Mouse (Mus musculus) cerebellum, adult 2 months (tissue): ENCODE data around the gene Parp14.

ENCODE experiments used
- CTCF ChIP-seq: fragments of 200-500 bp; IDR thresholded peaks from 2 replicates; pipeline ENCODE4 v1.5.1; 2011; ENCODE audit warnings: low read depth, mild to moderate bottlenecking, control low read depth, low read length, moderate library complexity, borderline replicate concordance; ENCODE audit not compliant: insufficient read depth
- POLR2A ChIP-seq: fragments of 200-500 bp; IDR thresholded peaks from 2 replicates; pipeline ENCODE4 v1.6.1; 2011; ENCODE audit warnings: low read length, control low read depth, borderline replicate concordance; ENCODE audit not compliant: insufficient read depth

- TF ChIP-seq CTCF (no peak), POLR2A (no peak)
Observed at GRCm38 (mm10) chr16:35783207-35783573, 88.2 kb downstream of the Parp14 start.
